Mouse (Mus musculus) lung, postnatal 0 days (tissue): ENCODE results near the gene Gh.

ENCODE experiments used
- CTCF ChIP-seq: IDR thresholded peaks from 2 replicates; pipeline ENCODE4 v1.5.1; 2016; ENCODE audit warnings: antibody characterized with exemption, mild to moderate bottlenecking
- EP300 ChIP-seq: IDR thresholded peaks from 2 replicates; pipeline ENCODE4 v1.6.1; 2016; ENCODE audit warnings: antibody characterized with exemption, mild to moderate bottlenecking, control low read depth

GRCm38 (mm10) chr11:106324858-106325257 is 23.2 kb upstream of the Gh start:
- TF ChIP-seq CTCF (no peak), EP300 (no peak)
